Comparison of ENCODE assay signal across 11 mouse cellular contexts in the genomic region with DNA sequence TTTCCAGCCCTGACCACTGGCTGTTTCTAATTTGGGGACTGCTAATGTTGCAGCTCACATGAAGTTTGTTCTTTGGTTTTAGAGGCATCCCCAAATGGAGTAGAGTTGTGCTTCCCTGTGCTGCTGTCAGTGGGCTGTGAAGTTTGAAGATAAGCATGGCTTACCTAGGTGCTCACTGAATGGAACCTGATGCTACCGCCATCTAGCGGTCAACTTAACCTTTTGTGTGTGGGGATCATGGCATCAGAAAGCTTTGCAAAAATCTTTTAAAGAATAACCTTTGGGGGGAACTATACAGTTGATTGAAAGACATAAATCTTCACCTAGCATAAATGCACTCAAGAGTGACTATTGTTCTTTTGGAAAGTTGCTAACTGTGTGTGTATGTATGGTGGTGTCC.
DNase-seq lines count a peak whose midpoint lies in the region; ATAC-seq lines count a peak whose summit lies in the region.
"Had no signal": no experiment of that assay in that cellular context is flagged by ENCODE, and none has a peak within 500 bp of the region (broad histone marks: within the 10 kb centered on the region; RNA-seq: fewer than 3 reads in every experiment).

No protein-coding gene starts in this region.

- no peak overlapping the region for H3K4me2 ChIP-seq in hindbrain, embryonic 14.5 days (replicated peaks)
- no peak overlapping the region for H3K4me2 ChIP-seq in neural tube, embryonic 15.5 days
- H3K4me2 ChIP-seq: embryonic facial prominence, embryonic 13.5 days; heart, embryonic 13.5 days; liver, embryonic 15.5 days had no signal

- H3K4me1 ChIP-seq in hindbrain, embryonic 14.5 days (replicated peaks; ENCODE audit: control insufficient read depth, insufficient read depth, low read length) = 0 out of 2 replicates have a peak, but pooled peaks cover 9% of the 10 kb centered on the region
- H3K4me1 ChIP-seq in hindbrain, embryonic 10.5 days (replicated peaks) = peaks cover 11% of the 10 kb centered on the region
- H3K4me1 ChIP-seq in neural tube, embryonic 15.5 days = peaks cover 11% of the 10 kb centered on the region
- H3K4me1 ChIP-seq: heart, embryonic 13.5 days; liver, embryonic 15.5 days had no signal

- H3K27ac ChIP-seq in hindbrain, embryonic 14.5 days = no peak overlapping the region
- H3K27ac ChIP-seq in hindbrain, embryonic 10.5 days = no peak overlapping the region
- no peak overlapping the region for H3K27ac ChIP-seq in neural tube, embryonic 15.5 days (replicated peaks)
- H3K27ac ChIP-seq: embryonic facial prominence, embryonic 13.5 days; heart, embryonic 13.5 days; liver, embryonic 15.5 days had no signal

- peak; percentile 47 for DNase-seq in hindbrain, embryonic 14.5 days (ENCODE audit: low spot score)
- DNase-seq in hindbrain, embryonic 10.5 days (ENCODE audit: low spot score) = no peak
- peak; percentile 16 for DNase-seq in neural tube, embryonic 10.5 days (ENCODE audit: extremely low spot score, low spot score)
- peak; percentile 8 for DNase-seq in c-Kit-positive CD71-negative TER-119-negative erythroid progenitor cells, embryonic 14.5 days (ENCODE audit: low read depth)
- DNase-seq in retina, postnatal 7 days (ENCODE audit: low read depth, low spot score) = peak; percentile 30
- DNase-seq in right cerebral cortex, adult 2 months (ENCODE audit: low spot score in 2 of 2) = no peak

- no peak overlapping the region for H3K9ac ChIP-seq in hindbrain, embryonic 14.5 days
- H3K9ac ChIP-seq in neural tube, embryonic 15.5 days (replicated peaks) = no peak overlapping the region
- H3K9ac ChIP-seq: embryonic facial prominence, embryonic 13.5 days; heart, embryonic 13.5 days; liver, embryonic 15.5 days had no signal

- no peak for ATAC-seq in hindbrain, embryonic 14.5 days (ENCODE audit: low FRiP score)
- no peak for ATAC-seq in neural tube, embryonic 15.5 days (ENCODE audit: low FRiP score)
- ATAC-seq: activated CD4-positive, CD25-positive, alpha-beta regulatory T cell, adult 4 months had no signal

- no peaks in the 10 kb centered on the region for H3K27me3 ChIP-seq in hindbrain, embryonic 14.5 days (ENCODE audit: control insufficient read depth, insufficient read depth, low read length)
- H3K27me3 ChIP-seq in hindbrain, embryonic 10.5 days (ENCODE audit: insufficient read depth, poor library complexity, severe bottlenecking) = peaks cover 7% of the 10 kb centered on the region; the same call in 1 of the 2 replicates
- H3K27me3 ChIP-seq in neural tube, embryonic 15.5 days (replicated peaks) = no peaks in the 10 kb centered on the region
- H3K27me3 ChIP-seq: embryonic facial prominence, embryonic 13.5 days; liver, embryonic 15.5 days had no signal

- WGBS in hindbrain, embryonic 14.5 days = 11% methylated on average over 2 of the region's 2 CpGs
- 7% methylated on average over 2 of the region's 2 CpGs for WGBS in hindbrain, embryonic 10.5 days
- WGBS in neural tube, embryonic 15.5 days = 14% methylated on average over 2 of the region's 2 CpGs

- no peak overlapping the region for H3K4me3 ChIP-seq in hindbrain, embryonic 14.5 days (replicated peaks; ENCODE audit: low read length)
- H3K4me3 ChIP-seq in hindbrain, embryonic 10.5 days = no peak overlapping the region
- H3K4me3 ChIP-seq in neural tube, embryonic 15.5 days (replicated peaks) = no peak overlapping the region
- H3K4me3 ChIP-seq: embryonic facial prominence, embryonic 13.5 days; heart, embryonic 13.5 days; liver, embryonic 15.5 days had no signal

- H3K9me3 ChIP-seq in hindbrain, embryonic 14.5 days (ENCODE audit: control insufficient read depth, low read length) = no peaks in the 10 kb centered on the region
- no peaks in the 10 kb centered on the region for H3K9me3 ChIP-seq in hindbrain, embryonic 10.5 days
- no peaks in the 10 kb centered on the region for H3K9me3 ChIP-seq in neural tube, embryonic 15.5 days (replicated peaks)
- H3K9me3 ChIP-seq: embryonic facial prominence, embryonic 13.5 days; heart, embryonic 13.5 days; liver, embryonic 15.5 days had no signal

- no peaks in the 10 kb centered on the region for H3K36me3 ChIP-seq in hindbrain, embryonic 14.5 days (replicated peaks; ENCODE audit: control insufficient read depth, insufficient read depth)
- H3K36me3 ChIP-seq in hindbrain, embryonic 10.5 days = no peaks in the 10 kb centered on the region
- H3K36me3 ChIP-seq in neural tube, embryonic 15.5 days = no peaks in the 10 kb centered on the region
- H3K36me3 ChIP-seq: embryonic facial prominence, embryonic 13.5 days; heart, embryonic 13.5 days; liver, embryonic 15.5 days had no signal

Comparison
In these comparisons a context has a peak if more than half of its experiments do, and no peak if none do; other contexts are left out.
1. DNase-seq: peak in hindbrain, embryonic 14.5 days (single experiment), neural tube, embryonic 10.5 days (single experiment), c-Kit-positive CD71-negative TER-119-negative erythroid progenitor cells, embryonic 14.5 days (single experiment) and retina, postnatal 7 days (single experiment); none in hindbrain, embryonic 10.5 days (single experiment) and right cerebral cortex, adult 2 months (0 of 2).